Mouse (Mus musculus) embryonic facial prominence, embryonic 12.5 days (tissue): ENCODE data around the gene Mettl27. TPM values are rescaled to one million over a fixed set of nuclear protein-coding genes. Genes with fewer than 3 reads are reported as not detected.

Experiments used
- polyA plus RNA-seq: library from polyadenylated mRNA; unstranded; fragments of >200 nt; fragmentation: Nextera tagmentation; extraction: Ambion mirVana; gene quantifications from 2 replicates; pipeline ENCODE4 v1.2.1, GENCODE M21; 2016

Mettl27 gene
- polyA plus RNA-seq, 1 experiment from 2014 or later, result 21.8 TPM

Other genes starting within 250 kb of the Mettl27 start
- gene Limk1, start 243.8 kb upstream of the Mettl27 start, polyA plus RNA-seq, result 12.3 and 13.8 TPM in 2 replicates
- 32.7 and 35.4 TPM in 2 replicates for gene Eln, start 185.0 kb upstream of the Mettl27 start, polyA plus RNA-seq
- not detected in 2 replicates for gene Tmem270, start 25.6 kb upstream of the Mettl27 start, polyA plus RNA-seq
- 2.4 and 2.9 TPM in 2 replicates for gene Cldn13, start 16.8 kb upstream of the Mettl27 start, polyA plus RNA-seq
- gene Cldn4, start 14.6 kb downstream of the Mettl27 start, polyA plus RNA-seq, result 11.8 and 14.6 TPM in 2 replicates
- 14.8 and 20.5 TPM in 2 replicates for gene Cldn3, start 53.8 kb downstream of the Mettl27 start, polyA plus RNA-seq
- 49.8 and 51.9 TPM in 2 replicates for gene Abhd11, start 76.8 kb downstream of the Mettl27 start, polyA plus RNA-seq
- 20.4 and 20.7 TPM in 2 replicates for gene Stx1a, start 91.1 kb downstream of the Mettl27 start, polyA plus RNA-seq
- 31.9 and 34.2 TPM in 2 replicates for gene Dnajc30, start 131.8 kb downstream of the Mettl27 start, polyA plus RNA-seq
- 145 and 154 TPM in 2 replicates for gene Bud23, start 132.6 kb downstream of the Mettl27 start, polyA plus RNA-seq
- gene Vps37d, start 145.9 kb downstream of the Mettl27 start, polyA plus RNA-seq, result 26.4 and 27.2 TPM in 2 replicates
- 3.3 and 3.8 TPM in 2 replicates for gene Mlxipl, start 157.5 kb downstream of the Mettl27 start, polyA plus RNA-seq
- gene Tbl2, start 217.3 kb downstream of the Mettl27 start, polyA plus RNA-seq, result 24.8 and 30.0 TPM in 2 replicates
- gene Bcl7b, start 235.9 kb downstream of the Mettl27 start, polyA plus RNA-seq, result 47.5 and 47.7 TPM in 2 replicates